Mouse (Mus musculus) lung, adult 2 months (tissue): Measurements from ENCODE around the gene Kcnip2.
A peak's percentile ranks its signal among the peaks of the same experiment; 100 is the strongest.

Experiments
- CTCF ChIP-seq: fragments of 200-500 bp; IDR thresholded peaks from 2 replicates; pipeline ENCODE4 v1.5.1; 2011; ENCODE audit warnings: mild to moderate bottlenecking, low read length, control low read depth; ENCODE audit not compliant: insufficient read depth
- POLR2A ChIP-seq: fragments of 200-500 bp; IDR thresholded peaks from 2 replicates; pipeline ENCODE4 v1.6.1; 2011; ENCODE audit warnings: low read depth, mild to moderate bottlenecking, control low read depth, low read length, borderline replicate concordance; ENCODE audit errors: extremely low read depth

DNA sequence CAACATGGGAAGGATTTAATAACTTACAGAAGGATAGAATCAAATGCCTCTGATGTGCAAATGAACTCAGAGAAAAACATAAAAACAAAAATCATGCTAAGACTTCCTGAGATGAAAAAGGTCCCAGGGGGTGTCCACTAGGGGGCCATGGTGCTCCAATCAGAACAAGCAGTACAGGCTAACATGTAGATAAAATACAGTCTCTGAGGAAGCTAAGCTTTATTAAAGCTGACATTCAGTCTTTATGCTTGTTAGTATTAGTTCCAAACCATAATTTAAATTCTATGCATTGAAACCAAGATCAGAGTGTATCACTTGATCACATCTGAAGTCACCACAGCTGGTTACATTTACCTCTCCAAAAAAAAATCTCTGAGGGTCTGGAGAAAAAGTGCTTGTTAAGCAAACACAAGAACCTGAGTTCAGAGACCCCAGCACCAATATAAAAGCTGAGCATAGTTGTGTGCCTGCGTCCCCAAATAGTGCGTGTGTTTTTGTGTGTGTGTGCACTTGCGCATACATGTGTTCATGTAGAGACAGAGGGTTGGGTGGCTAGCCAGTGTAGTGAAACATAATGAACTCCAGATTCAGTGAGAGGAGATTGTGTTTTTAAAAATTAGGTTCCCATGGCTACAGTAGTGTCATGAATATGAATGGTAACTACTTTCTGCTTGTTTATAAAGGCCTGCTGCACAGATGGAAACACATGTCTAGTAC, 31.3 kb upstream of the Kcnip2 start:
- TF ChIP-seq CTCF (0 out of 2 replicates have a peak, but pooled peaks have one; percentile 16), POLR2A (no peak)
